ENCODE assay signal across 8 mouse cellular contexts in genomic region chr11:101190913-101191907, GRCm38 (mm10). TPM values are rescaled to one million over a fixed set of nuclear protein-coding genes. Genes with fewer than 3 reads are reported as not detected.
DNase-seq lines count a peak whose midpoint lies in the region; ATAC-seq lines count a peak whose summit lies in the region.

No protein-coding gene starts in this region.

- H3K4me2 ChIP-seq in heart, embryonic 11.5 days, result 0 out of 2 replicates have a peak overlapping the region, but pooled peaks have one; percentile 2
- H3K4me2 ChIP-seq in embryonic facial prominence, embryonic 12.5 days (replicated peaks), result no peak overlapping the region
- H3K4me2 ChIP-seq in liver, embryonic 13.5 days, result no peak overlapping the region

- peak overlapping the region; percentile 7; the same call in 1 of the 2 replicates for H3K27ac ChIP-seq in heart, embryonic 11.5 days (ENCODE audit: low read depth, low read length)
- H3K27ac ChIP-seq in embryonic facial prominence, embryonic 12.5 days, result 0 out of 2 replicates have a peak overlapping the region, but pooled peaks have one; percentile 68
- peak overlapping the region; percentile 96 for H3K27ac ChIP-seq in liver, embryonic 13.5 days

- no peak overlapping the region for H3K4me3 ChIP-seq in heart, embryonic 11.5 days (ENCODE audit: low read depth, low read length)
- no peak overlapping the region for H3K4me3 ChIP-seq in embryonic facial prominence, embryonic 12.5 days
- no peak overlapping the region for H3K4me3 ChIP-seq in liver, embryonic 13.5 days (replicated peaks)

- H3K9ac ChIP-seq in heart, embryonic 11.5 days (ENCODE audit: low read depth, low read length), result no peak overlapping the region
- H3K9ac ChIP-seq in embryonic facial prominence, embryonic 12.5 days, result no peak overlapping the region
- H3K9ac ChIP-seq in liver, embryonic 13.5 days, result peak overlapping the region; percentile 66

- ATAC-seq in heart, embryonic 11.5 days (replicated peaks; ENCODE audit: insufficient number of reproducible peaks, low FRiP score, low TSS enrichment), result no peak
- no peak for ATAC-seq in embryonic facial prominence, embryonic 12.5 days (ENCODE audit: insufficient number of reproducible peaks, insufficient read depth, low FRiP score, low TSS enrichment)
- ATAC-seq in liver, embryonic 13.5 days (ENCODE audit: low read depth), result no peak
- ATAC-seq in inflammation-experienced regulatory T-cells, adult 6 months, result no peak

- 39% methylated on average over 17 of the region's 17 CpGs for WGBS in heart, embryonic 11.5 days (ENCODE audit: insufficient replicate concordance)
- WGBS in embryonic facial prominence, embryonic 12.5 days, result 51% methylated on average over 17 of the region's 17 CpGs
- 46% methylated on average over 17 of the region's 17 CpGs for WGBS in liver, embryonic 13.5 days (ENCODE audit: insufficient replicate concordance)

- peaks cover 31% of the 10 kb centered on the region for H3K4me1 ChIP-seq in heart, embryonic 11.5 days (ENCODE audit: control insufficient read depth, insufficient read depth, low read length)
- H3K4me1 ChIP-seq in embryonic facial prominence, embryonic 12.5 days, result peaks cover 22% of the 10 kb centered on the region
- H3K4me1 ChIP-seq in liver, embryonic 13.5 days (replicated peaks), result peaks cover 44% of the 10 kb centered on the region

- H3K27me3 ChIP-seq in heart, embryonic 11.5 days (ENCODE audit: control insufficient read depth, insufficient read depth, low read length), result 0 out of 2 replicates have a peak, but pooled peaks cover 2% of the 10 kb centered on the region
- no peaks in the 10 kb centered on the region for H3K27me3 ChIP-seq in embryonic facial prominence, embryonic 12.5 days
- H3K27me3 ChIP-seq in liver, embryonic 13.5 days, result no peaks in the 10 kb centered on the region

- DNase-seq in heart, adult 9 months (ENCODE audit: low spot score in 2 of 2), result no peak
- DNase-seq in MEL-GATA-1-ER (ENCODE audit: extremely low read depth, low read depth), result peak; percentile 7
- DNase-seq in liver, embryonic 13.5 days, result no peak
- DNase-seq in thymus, postnatal 36 days, result no peak
- DNase-seq in left cerebral cortex, adult 18-20 months (ENCODE audit: low spot score in 2 of 2), result no peak

- H3K36me3 ChIP-seq in heart, embryonic 11.5 days (ENCODE audit: control insufficient read depth, insufficient read depth, low read length), result peaks cover 4% of the 10 kb centered on the region; the same call in 1 of the 2 replicates
- H3K36me3 ChIP-seq in embryonic facial prominence, embryonic 12.5 days, result peaks cover 30% of the 10 kb centered on the region; the same call in 1 of the 2 replicates
- H3K36me3 ChIP-seq in liver, embryonic 13.5 days, result peaks cover 7% of the 10 kb centered on the region; the same call in 1 of the 2 replicates

- no peaks in the 10 kb centered on the region for H3K9me3 ChIP-seq in heart, embryonic 11.5 days (replicated peaks; ENCODE audit: control insufficient read depth, low read length)
- H3K9me3 ChIP-seq in embryonic facial prominence, embryonic 12.5 days, result no peaks in the 10 kb centered on the region
- H3K9me3 ChIP-seq in liver, embryonic 13.5 days (replicated peaks), result no peaks in the 10 kb centered on the region

RNA-seq across cellular contexts. Expression of gene Ccr10, which starts 16.0 kb away (rescaled TPM):
- 0.13 and 0.39 TPM in 2 replicates for polyA plus RNA-seq in heart, embryonic 11.5 days (2014; fragmentation: Nextera tagmentation; extraction: Ambion mirVana)
- 0.13 and 0.24 TPM in 2 replicates for polyA plus RNA-seq in embryonic facial prominence, embryonic 12.5 days (2016; fragmentation: Nextera tagmentation; extraction: Ambion mirVana)
- not detected in 2 replicates for polyA plus RNA-seq in liver, embryonic 13.5 days (2015; fragmentation: Nextera tagmentation; extraction: Ambion mirVana)
- polyA plus RNA-seq in inflammation-experienced regulatory T-cells, adult 6 months (2017; shearing (Covaris generic)), result under 1 TPM in 2 of 3 experiments, not detected in 1; 0.33 to 0.55 TPM
- under 1 TPM in 1 of 2 experiments, not detected in 1; 0.28 TPM for total RNA-seq in left cerebral cortex, adult 18-20 months (2021)

RNA-seq across cellular contexts. Expression of gene Plekhh3, which starts 20.1 kb away (rescaled TPM):
- 6.2 TPM in 2 replicates for polyA plus RNA-seq in heart, embryonic 11.5 days (2014; fragmentation: Nextera tagmentation; extraction: Ambion mirVana)
- 10.3 and 11.9 TPM in 2 replicates for polyA plus RNA-seq in embryonic facial prominence, embryonic 12.5 days (2016; fragmentation: Nextera tagmentation; extraction: Ambion mirVana)
- polyA plus RNA-seq in liver, embryonic 13.5 days (2015; fragmentation: Nextera tagmentation; extraction: Ambion mirVana), result 1.0 and 1.1 TPM in 2 replicates
- not detected for polyA plus RNA-seq in inflammation-experienced regulatory T-cells, adult 6 months (2017; shearing (Covaris generic))
- 10 to 100 TPM; 14.2 to 16.7 TPM for total RNA-seq in left cerebral cortex, adult 18-20 months (2021)

RNA-seq across cellular contexts. Expression of gene Cntnap1, which starts 20.9 kb away (rescaled TPM):
- polyA plus RNA-seq in heart, embryonic 11.5 days (2014; fragmentation: Nextera tagmentation; extraction: Ambion mirVana), result 0.46 and 0.70 TPM in 2 replicates
- 0.50 and 0.60 TPM in 2 replicates for polyA plus RNA-seq in embryonic facial prominence, embryonic 12.5 days (2016; fragmentation: Nextera tagmentation; extraction: Ambion mirVana)
- polyA plus RNA-seq in liver, embryonic 13.5 days (2015; fragmentation: Nextera tagmentation; extraction: Ambion mirVana), result 0.09 and 0.12 TPM in 2 replicates
- polyA plus RNA-seq in inflammation-experienced regulatory T-cells, adult 6 months (2017; shearing (Covaris generic)), result under 1 TPM in 2 of 3 experiments, not detected in 1; 0.09 to 0.15 TPM
- 100 to 1,000 TPM; 158 to 160 TPM for total RNA-seq in left cerebral cortex, adult 18-20 months (2021)

RNA-seq across cellular contexts. Expression of gene Ezh1, which starts 35.1 kb away (rescaled TPM):
- polyA plus RNA-seq in heart, embryonic 11.5 days (2014; fragmentation: Nextera tagmentation; extraction: Ambion mirVana), result 10.2 and 12.7 TPM in 2 replicates
- polyA plus RNA-seq in embryonic facial prominence, embryonic 12.5 days (2016; fragmentation: Nextera tagmentation; extraction: Ambion mirVana), result 15.6 and 17.3 TPM in 2 replicates
- polyA plus RNA-seq in liver, embryonic 13.5 days (2015; fragmentation: Nextera tagmentation; extraction: Ambion mirVana), result 6.6 and 7.4 TPM in 2 replicates
- 10 to 100 TPM; 38.0 to 70.6 (median 62.7) TPM for polyA plus RNA-seq in inflammation-experienced regulatory T-cells, adult 6 months (2017; shearing (Covaris generic))
- 10 to 100 TPM; 55.7 to 62.7 TPM for total RNA-seq in left cerebral cortex, adult 18-20 months (2021)

RNA-seq across cellular contexts. Expression of gene Tubg2, which starts 35.5 kb away (rescaled TPM):
- polyA plus RNA-seq in heart, embryonic 11.5 days (2014; fragmentation: Nextera tagmentation; extraction: Ambion mirVana), result 4.3 TPM in 2 replicates
- polyA plus RNA-seq in embryonic facial prominence, embryonic 12.5 days (2016; fragmentation: Nextera tagmentation; extraction: Ambion mirVana), result 9.4 and 10.8 TPM in 2 replicates
- polyA plus RNA-seq in liver, embryonic 13.5 days (2015; fragmentation: Nextera tagmentation; extraction: Ambion mirVana), result 0.29 and 0.37 TPM in 2 replicates
- polyA plus RNA-seq in inflammation-experienced regulatory T-cells, adult 6 months (2017; shearing (Covaris generic)), result 1 to 10 TPM; 1.2 to 1.8 (median 1.5) TPM
- 10 to 100 TPM; 48.6 to 54.5 TPM for total RNA-seq in left cerebral cortex, adult 18-20 months (2021)

Comparison
In these comparisons a context has a peak if more than half of its experiments do, and no peak if none do; other contexts are left out.
1. H3K27ac ChIP-seq: peak in every context shown above with its lines; median percentile 96 in liver, embryonic 13.5 days; 68 in embryonic facial prominence, embryonic 12.5 days; 7 in heart, embryonic 11.5 days.